Mouse (Mus musculus) liver, embryonic 11.5 days (tissue): ENCODE measurements around the gene 1700025F22Rik. TPM values are rescaled to one million over a fixed set of nuclear protein-coding genes. Genes with fewer than 3 reads are reported as not detected.
"Not testable (repeated sequence)": the region's sequence is repeated elsewhere in the genome, so short reads cannot be mapped to it uniquely, and the experiment has no call there.

ENCODE experiments used
- ATAC-seq: fragments of 200-750 bp; cut with Nextera tagmentation; replicated peaks from 2 replicates; pipeline ENCODE4 v1.8.0; 2017; ENCODE audit warnings: moderate number of reproducible peaks, mild to moderate bottlenecking, moderate TSS enrichment, moderate library complexity; ENCODE audit not compliant: low FRiP score
- DNase-seq: peaks from one replicate; pipeline ENCODE4 v3.0.0-alpha.2; 2017; ENCODE audit warnings: low spot score
- H3K27ac ChIP-seq: fragments of 300-500 bp; sonication (generic); 2 replicates; pipeline ENCODE4 v1.5.1; 2014; ENCODE audit warnings: mild to moderate bottlenecking, low read depth, low read length, control low read depth
- H3K27me3 ChIP-seq: fragments of 300-500 bp; sonication (generic); replicated peaks from 2 replicates; pipeline ENCODE4 v1.6.1; 2014; ENCODE audit warnings: low read length, mixed read lengths; ENCODE audit not compliant: control insufficient read depth, insufficient read depth
- H3K36me3 ChIP-seq: fragments of 300-500 bp; sonication (generic); 2 replicates; pipeline ENCODE4 v1.6.1; 2014; ENCODE audit warnings: mild to moderate bottlenecking, low read length, moderate library complexity, mixed read lengths; ENCODE audit not compliant: control insufficient read depth, insufficient read depth
- H3K4me1 ChIP-seq: fragments of 300-500 bp; sonication (generic); replicated peaks from 2 replicates; pipeline ENCODE4 v1.6.1; 2014; ENCODE audit warnings: low read length, mixed read lengths; ENCODE audit not compliant: control insufficient read depth, insufficient read depth
- H3K4me2 ChIP-seq: fragments of 300-500 bp; sonication (generic); 2 replicates; pipeline ENCODE4 v1.6.1; 2014; ENCODE audit warnings: mild to moderate bottlenecking, control low read depth, moderate library complexity
- H3K4me3 ChIP-seq: fragments of 300-500 bp; sonication (generic); 2 replicates; pipeline ENCODE4 v1.5.1; 2014; ENCODE audit warnings: low read depth, low read length, control low read depth
- H3K9ac ChIP-seq: fragments of 300-500 bp; sonication (generic); 2 replicates; pipeline ENCODE4 v1.6.1; 2014; ENCODE audit warnings: low read depth, low read length, control low read depth
- H3K9me3 ChIP-seq: fragments of 300-500 bp; sonication (generic); 2 replicates; pipeline ENCODE4 v1.6.1; 2016; ENCODE audit warnings: low read length, inconsistent platforms, mixed read lengths; ENCODE audit not compliant: control insufficient read depth
- whole genome bisulfite sequencing: fragments of 180-500 bp; shearing (Covaris S2); extraction: QIAGEN DNeasy Blood & Tissue Kit; methylation state at CpG from one replicate; pipeline ENCODE4 v1.1.7; 2014; 5-methylcytosine and 5-hydroxymethylcytosine counted together
- polyA plus RNA-seq: library from polyadenylated mRNA; unstranded; fragments of >200 nt; fragmentation: Nextera tagmentation; extraction: Ambion mirVana; gene quantifications from 2 replicates; pipeline ENCODE4 v1.2.1, GENCODE M21; 2014

1700025F22Rik gene
- polyA plus RNA-seq, 1 experiment from 2014 or later = not detected

- H3K4me1 ChIP-seq = no peaks in the 10 kb centered on the region
- DNase-seq (no peak), ATAC-seq (no peak)
- no peaks in the 10 kb centered on the region for H3K27me3 ChIP-seq
- no peak overlapping the region for H3K9ac ChIP-seq
- no peak overlapping the region for H3K4me2 ChIP-seq
- no peaks in the 10 kb centered on the region for H3K36me3 ChIP-seq
- no peaks in the 10 kb centered on the region for H3K9me3 ChIP-seq
- WGBS = 83% methylated on average over 1 of the region's 1 CpGs
- no peak overlapping the region for H3K4me3 ChIP-seq
- H3K27ac ChIP-seq = no peak overlapping the region
Measured at GRCm38 (mm10) chr19:11129702-11130101, 35.4 kb downstream of the 1700025F22Rik start.

GRCm38 (mm10) chr19:11121016-11121420 is 44.1 kb downstream of the 1700025F22Rik start:
- peak; percentile 97 for ATAC-seq
- Histone ChIP-seq H3K4me2 (peak overlapping the region; percentile 50), H3K4me3 (peak overlapping the region; percentile 35)
- H3K36me3 ChIP-seq, H3K4me1 ChIP-seq, H3K9me3 ChIP-seq, H3K27ac ChIP-seq, H3K27me3 ChIP-seq, H3K9ac ChIP-seq: not testable (repeated sequence)
- WGBS = 4% methylated on average over 11 of the region's 38 CpGs
- DNase-seq = peak; percentile 57

- no peak overlapping the region for H3K9ac ChIP-seq
- no peak for ATAC-seq
- no peaks in the 10 kb centered on the region for H3K36me3 ChIP-seq
- H3K4me2 ChIP-seq = no peak overlapping the region
- no peaks in the 10 kb centered on the region for H3K9me3 ChIP-seq
- no peak overlapping the region for H3K4me3 ChIP-seq
- H3K27me3 ChIP-seq = no peaks in the 10 kb centered on the region
- H3K4me1 ChIP-seq = no peaks in the 10 kb centered on the region
- H3K27ac ChIP-seq = no peak overlapping the region
- no peak for DNase-seq
- WGBS = 50% methylated on average over 2 of the region's 2 CpGs
Measured at GRCm38 (mm10) chr19:11119338-11119737, 45.8 kb downstream of the 1700025F22Rik start.

GRCm38 (mm10) chr19:11107746-11108145 is 57.4 kb downstream of the 1700025F22Rik start:
- WGBS = 78% methylated on average over 3 of the region's 3 CpGs
- Histone ChIP-seq H3K27ac (no peak overlapping the region), H3K27me3 (no peaks in the 10 kb centered on the region), H3K9ac (no peak overlapping the region), H3K9me3 (no peaks in the 10 kb centered on the region), H3K4me2 (no peak overlapping the region), H3K4me1 (no peaks in the 10 kb centered on the region), H3K36me3 (no peaks in the 10 kb centered on the region), H3K4me3 (no peak overlapping the region)
- DNase-seq (no peak), ATAC-seq (no peak)

- H3K36me3 ChIP-seq = no peaks in the 10 kb centered on the region
- 52% methylated on average over 1 of the region's 1 CpGs for WGBS
- ATAC-seq (no peak), DNase-seq (no peak)
- H3K4me3 ChIP-seq = no peak overlapping the region
- no peak overlapping the region for H3K27ac ChIP-seq
- H3K9me3 ChIP-seq = no peaks in the 10 kb centered on the region
- H3K9ac ChIP-seq = no peak overlapping the region
- no peak overlapping the region for H3K4me2 ChIP-seq
- no peaks in the 10 kb centered on the region for H3K4me1 ChIP-seq
- H3K27me3 ChIP-seq = no peaks in the 10 kb centered on the region
Measured at GRCm38 (mm10) chr19:11101880-11102279, 63.2 kb downstream of the 1700025F22Rik start.

- no peak overlapping the region for H3K9ac ChIP-seq
- H3K9me3 ChIP-seq = no peaks in the 10 kb centered on the region
- H3K27me3 ChIP-seq = no peaks in the 10 kb centered on the region; the same call in 1 of the 2 replicates
- WGBS = 73% methylated on average over 3 of the region's 3 CpGs
- ATAC-seq (no peak), DNase-seq (no peak)
- no peaks in the 10 kb centered on the region for H3K36me3 ChIP-seq
- H3K4me3 ChIP-seq = no peak overlapping the region
- no peak overlapping the region for H3K4me2 ChIP-seq
- no peaks in the 10 kb centered on the region for H3K4me1 ChIP-seq
- no peak overlapping the region for H3K27ac ChIP-seq
Measured at GRCm38 (mm10) chr19:11098401-11098800, 66.7 kb downstream of the 1700025F22Rik start.

- not testable (repeated sequence) for ATAC-seq, H3K4me1 ChIP-seq, H3K27ac ChIP-seq, H3K9me3 ChIP-seq, H3K36me3 ChIP-seq, H3K9ac ChIP-seq, H3K27me3 ChIP-seq
- 3% methylated on average over 50 of the region's 50 CpGs for WGBS
- H3K4me2 ChIP-seq = peak overlapping the region; percentile 53
- H3K4me3 ChIP-seq = peak overlapping the region; percentile 36
- DNase-seq = peak; percentile 32
Measured at GRCm38 (mm10) chr19:11092131-11092530, 73.0 kb downstream of the 1700025F22Rik start.

Other genes starting within 250 kb of the 1700025F22Rik start
- not detected in 2 replicates for gene Zp1, start 244.7 kb downstream of the 1700025F22Rik start, polyA plus RNA-seq
- gene Ptgdr2, start 228.2 kb downstream of the 1700025F22Rik start, polyA plus RNA-seq = not detected in 2 replicates
- gene Ccdc86, start 216.1 kb downstream of the 1700025F22Rik start, polyA plus RNA-seq = 46.0 TPM in 2 replicates
- not detected in 2 replicates for gene Ms4a10, start 190.7 kb downstream of the 1700025F22Rik start, polyA plus RNA-seq
- gene Ms4a15, start 172.1 kb downstream of the 1700025F22Rik start, polyA plus RNA-seq = not detected in 2 replicates
- not detected in 2 replicates for gene Ms4a18, start 147.3 kb downstream of the 1700025F22Rik start, polyA plus RNA-seq
- not detected in 2 replicates for gene Ms4a8a, start 84.2 kb downstream of the 1700025F22Rik start, polyA plus RNA-seq
- not detected in 2 replicates for gene 1700017D01Rik, start 34.4 kb downstream of the 1700025F22Rik start, polyA plus RNA-seq
- gene Ms4a13, start 31.4 kb upstream of the 1700025F22Rik start, polyA plus RNA-seq = not detected in 2 replicates
- gene Ms4a12, start 67.1 kb upstream of the 1700025F22Rik start, polyA plus RNA-seq = not detected in 2 replicates
- gene Ms4a1, start 100.9 kb upstream of the 1700025F22Rik start, polyA plus RNA-seq = 0.12 TPM in 1 of 2 replicates, not detected in the other
- gene Ms4a5, start 118.6 kb upstream of the 1700025F22Rik start, polyA plus RNA-seq = not detected in 2 replicates
- gene Ms4a14, start 149.1 kb upstream of the 1700025F22Rik start, polyA plus RNA-seq = not detected in 2 replicates
- 1.1 and 1.3 TPM in 2 replicates for gene Ms4a7, start 170.8 kb upstream of the 1700025F22Rik start, polyA plus RNA-seq
- 1.3 and 2.2 TPM in 2 replicates for gene Ms4a4a, start 210.2 kb upstream of the 1700025F22Rik start, polyA plus RNA-seq
- 0.56 TPM in 1 of 2 replicates, not detected in the other for gene Ms4a4c, start 239.4 kb upstream of the 1700025F22Rik start, polyA plus RNA-seq